Mouse (Mus musculus) kidney, embryonic 14.5 days (tissue): ENCODE results near the gene Ints7. TPM values are rescaled to one million over a fixed set of nuclear protein-coding genes. Genes with fewer than 3 reads are reported as not detected.

Source experiments
- ATAC-seq: fragments of 200-750 bp; cut with Nextera tagmentation; 2 replicates; pipeline ENCODE4 v1.8.0; 2017; ENCODE audit warnings: moderate number of reproducible peaks, mild to moderate bottlenecking, moderate TSS enrichment, moderate library complexity; ENCODE audit not compliant: low FRiP score, low TSS enrichment
- H3K27ac ChIP-seq: fragments of 300-500 bp; sonication (generic); 2 replicates; pipeline ENCODE4 v1.5.1; 2014; ENCODE audit warnings: low read depth, mild to moderate bottlenecking, low read length, moderate library complexity, mixed read lengths
- H3K27me3 ChIP-seq: fragments of 300-500 bp; sonication (generic); 2 replicates; pipeline ENCODE4 v1.6.1; 2014; ENCODE audit warnings: mild to moderate bottlenecking, low read length; ENCODE audit not compliant: control insufficient read depth, insufficient read depth
- H3K36me3 ChIP-seq: fragments of 300-500 bp; sonication (generic); 2 replicates; pipeline ENCODE4 v1.6.1; 2014; ENCODE audit warnings: low read length, mixed read lengths; ENCODE audit not compliant: control insufficient read depth, insufficient read depth
- H3K4me1 ChIP-seq: fragments of 300-500 bp; sonication (generic); 2 replicates; pipeline ENCODE4 v1.6.1; 2014; ENCODE audit warnings: low read length, mixed read lengths; ENCODE audit not compliant: control insufficient read depth, insufficient read depth
- H3K4me2 ChIP-seq: fragments of 300-500 bp; sonication (generic); replicated peaks from 2 replicates; pipeline ENCODE4 v1.6.1; 2014; ENCODE audit warnings: low read depth, mild to moderate bottlenecking, low read length
- H3K4me3 ChIP-seq: fragments of 300-500 bp; sonication (generic); 2 replicates; pipeline ENCODE4 v1.5.1; 2014; ENCODE audit warnings: mild to moderate bottlenecking, low read length
- H3K9ac ChIP-seq: fragments of 300-500 bp; sonication (generic); 2 replicates; pipeline ENCODE4 v1.6.1; 2014; ENCODE audit warnings: low read depth, mild to moderate bottlenecking, low read length, moderate library complexity
- H3K9me3 ChIP-seq: fragments of 300-500 bp; sonication (generic); 2 replicates; pipeline ENCODE4 v1.6.1; 2016; ENCODE audit warnings: low read length; ENCODE audit not compliant: control insufficient read depth
- WGBS: fragments of 180-500 bp; shearing (Covaris S2); extraction: QIAGEN DNeasy Blood & Tissue Kit; methylation state at CpG from one replicate; pipeline ENCODE4 v1.1.7; 2014; 5-methylcytosine and 5-hydroxymethylcytosine counted together
- polyA plus RNA-seq: library from polyadenylated mRNA; unstranded; fragments of >200 nt; fragmentation: Nextera tagmentation; extraction: Ambion mirVana; gene quantifications from 2 replicates; pipeline ENCODE4 v1.2.1, GENCODE M21; 2014

Gene Ints7
- polyA plus RNA-seq, 1 experiment from 2014 or later, result 77.9 TPM

- no peaks in the 10 kb centered on the region for H3K36me3 ChIP-seq
- no peak overlapping the region for H3K27ac ChIP-seq
- ATAC-seq, result no peak
- no peak overlapping the region for H3K4me3 ChIP-seq
- H3K4me2 ChIP-seq, result no peak overlapping the region
- H3K9ac ChIP-seq, result no peak overlapping the region
- H3K27me3 ChIP-seq, result no peaks in the 10 kb centered on the region
- WGBS, result 82% methylated on average over 6 of the region's 6 CpGs
- H3K4me1 ChIP-seq, result no peaks in the 10 kb centered on the region
- H3K9me3 ChIP-seq, result no peaks in the 10 kb centered on the region
These were observed 57.2 kb downstream of the Ints7 start for GRCm38 (mm10) chr1:191632511-191633095.

- WGBS, result 76% methylated on average over 2 of the region's 2 CpGs
- no peak overlapping the region for H3K9ac ChIP-seq
- no peak overlapping the region for H3K27ac ChIP-seq
- H3K27me3 ChIP-seq, result no peaks in the 10 kb centered on the region
- H3K36me3 ChIP-seq, result no peaks in the 10 kb centered on the region
- H3K4me2 ChIP-seq, result no peak overlapping the region
- no peak for ATAC-seq
- H3K9me3 ChIP-seq, result no peaks in the 10 kb centered on the region
- H3K4me3 ChIP-seq, result no peak overlapping the region
- no peaks in the 10 kb centered on the region for H3K4me1 ChIP-seq
These were observed 58.7 kb downstream of the Ints7 start for GRCm38 (mm10) chr1:191634116-191634515.

GRCm38 (mm10) chr1:191638404-191638803, 63.0 kb downstream of the Ints7 start:
- ATAC-seq, result no peak
- Histone ChIP-seq H3K27me3 (no peaks in the 10 kb centered on the region), H3K4me1 (no peaks in the 10 kb centered on the region), H3K36me3 (no peaks in the 10 kb centered on the region), H3K9ac (no peak overlapping the region), H3K4me2 (no peak overlapping the region), H3K4me3 (no peak overlapping the region), H3K9me3 (no peaks in the 10 kb centered on the region), H3K27ac (no peak overlapping the region)
- 75% methylated on average over 2 of the region's 2 CpGs for WGBS

GRCm38 (mm10) chr1:191639200-191639807, 63.9 kb downstream of the Ints7 start:
- Histone ChIP-seq H3K9ac (no peak overlapping the region), H3K4me1 (no peaks in the 10 kb centered on the region), H3K36me3 (no peaks in the 10 kb centered on the region), H3K27ac (no peak overlapping the region), H3K9me3 (no peaks in the 10 kb centered on the region), H3K4me3 (no peak overlapping the region), H3K4me2 (no peak overlapping the region), H3K27me3 (no peaks in the 10 kb centered on the region)
- no peak for ATAC-seq
- 74% methylated on average over 3 of the region's 3 CpGs for WGBS

GRCm38 (mm10) chr1:191640146-191640545, 64.7 kb downstream of the Ints7 start:
- Histone ChIP-seq H3K4me1 (no peaks in the 10 kb centered on the region), H3K9me3 (no peaks in the 10 kb centered on the region), H3K4me3 (no peak overlapping the region), H3K9ac (no peak overlapping the region), H3K27me3 (no peaks in the 10 kb centered on the region), H3K36me3 (no peaks in the 10 kb centered on the region), H3K27ac (no peak overlapping the region), H3K4me2 (no peak overlapping the region)
- ATAC-seq, result no peak
- 78% methylated on average over 2 of the region's 2 CpGs for WGBS

- Histone ChIP-seq H3K4me3 (no peak overlapping the region), H3K27ac (no peak overlapping the region), H3K36me3 (no peaks in the 10 kb centered on the region), H3K9ac (no peak overlapping the region), H3K4me2 (no peak overlapping the region), H3K27me3 (no peaks in the 10 kb centered on the region), H3K9me3 (no peaks in the 10 kb centered on the region), H3K4me1 (no peaks in the 10 kb centered on the region)
- ATAC-seq, result no peak
- 80% methylated on average over 3 of the region's 3 CpGs for WGBS
These were observed 65.4 kb downstream of the Ints7 start for GRCm38 (mm10) chr1:191640848-191641247.

GRCm38 (mm10) chr1:191641438-191641837, 66.0 kb downstream of the Ints7 start:
- no peaks in the 10 kb centered on the region for H3K36me3 ChIP-seq
- ATAC-seq, result no peak
- H3K27ac ChIP-seq, result no peak overlapping the region
- no peaks in the 10 kb centered on the region for H3K9me3 ChIP-seq
- H3K4me2 ChIP-seq, result no peak overlapping the region
- WGBS, result 24% methylated on average over 2 of the region's 2 CpGs
- no peaks in the 10 kb centered on the region for H3K27me3 ChIP-seq
- H3K9ac ChIP-seq, result no peak overlapping the region; the same call in 1 of the 2 replicates
- no peak overlapping the region for H3K4me3 ChIP-seq
- H3K4me1 ChIP-seq, result no peaks in the 10 kb centered on the region

GRCm38 (mm10) chr1:191642903-191643302, 67.5 kb downstream of the Ints7 start:
- Histone ChIP-seq H3K27me3 (no peaks in the 10 kb centered on the region), H3K36me3 (no peaks in the 10 kb centered on the region), H3K9ac (no peak overlapping the region), H3K9me3 (no peaks in the 10 kb centered on the region), H3K27ac (no peak overlapping the region), H3K4me3 (no peak overlapping the region), H3K4me2 (no peak overlapping the region), H3K4me1 (no peaks in the 10 kb centered on the region)
- WGBS, result 71% methylated on average over 4 of the region's 4 CpGs
- no peak for ATAC-seq

- no peak for ATAC-seq
- 61% methylated on average over 8 of the region's 8 CpGs for WGBS
- Histone ChIP-seq H3K4me2 (no peak overlapping the region), H3K9me3 (no peaks in the 10 kb centered on the region), H3K4me1 (no peaks in the 10 kb centered on the region), H3K36me3 (no peaks in the 10 kb centered on the region), H3K27ac (no peak overlapping the region), H3K27me3 (no peaks in the 10 kb centered on the region), H3K4me3 (no peak overlapping the region), H3K9ac (no peak overlapping the region)
These were observed 70.5 kb downstream of the Ints7 start for GRCm38 (mm10) chr1:191645921-191646320.
